Mouse (Mus musculus) induced T-regulatory cell, adult 2 months (primary cell): ENCODE data around the gene Pcna.
"Not testable (repeated sequence)": the region's sequence is repeated elsewhere in the genome, so short reads cannot be mapped to it uniquely, and the experiment has no call there.

ENCODE experiments used
- DNase-seq: peaks from one replicate; pipeline ENCODE4 v3.0.0-alpha.2; 2012; ENCODE audit warnings: low read depth

Pcna gene

DNA sequence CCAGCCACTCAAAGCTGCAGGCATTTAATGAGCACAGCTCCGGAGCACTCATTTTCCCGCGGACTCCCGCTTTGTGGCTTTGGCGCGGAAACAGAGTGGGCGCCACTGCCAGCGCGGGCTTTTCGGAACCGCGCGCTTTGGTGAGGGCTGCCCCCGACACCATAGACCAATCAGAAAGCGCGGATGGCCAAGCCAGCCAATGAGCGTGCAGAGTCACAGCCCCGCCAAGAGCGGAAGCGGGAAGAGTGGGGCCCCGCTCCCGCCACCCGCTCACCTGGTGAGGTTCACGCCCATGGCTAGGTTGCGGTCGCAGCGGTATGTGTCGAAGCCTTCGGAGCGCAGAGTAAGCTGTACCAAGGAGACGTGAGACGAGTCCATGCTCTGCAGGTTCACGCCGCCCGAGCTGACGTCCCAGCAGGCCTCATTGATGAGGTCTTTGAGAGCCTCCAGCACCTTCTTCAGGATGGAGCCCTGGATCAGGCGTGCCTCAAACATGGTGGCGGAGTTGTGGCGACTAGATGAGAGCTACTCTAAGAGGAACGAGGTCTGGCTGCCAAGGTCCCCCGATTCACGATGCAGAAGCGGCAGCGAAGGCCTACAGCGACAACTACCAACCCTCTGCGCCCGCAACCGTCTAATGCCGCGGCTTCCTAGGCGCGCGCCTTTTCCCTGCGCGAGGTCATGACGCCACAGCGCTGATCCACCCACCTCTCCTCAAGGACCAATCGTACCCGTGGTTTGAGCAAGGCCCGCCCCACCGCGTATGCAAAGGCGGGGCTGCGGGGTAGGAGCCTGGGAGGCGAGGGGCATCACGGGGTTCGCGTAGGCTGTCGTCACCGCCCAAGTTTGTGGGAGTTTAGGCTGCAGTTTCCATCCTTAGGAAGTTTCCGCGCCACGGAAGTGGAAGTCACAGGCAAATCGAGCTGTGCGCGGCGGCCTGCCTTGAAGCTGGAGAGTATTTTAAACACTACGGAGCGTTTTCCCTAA lies at the start of gene Pcna:
Pcna (minus strand) TSS at position 773 of the 987 bp plus-strand sequence.
- DNase-seq, result peak; percentile 99

DNA sequence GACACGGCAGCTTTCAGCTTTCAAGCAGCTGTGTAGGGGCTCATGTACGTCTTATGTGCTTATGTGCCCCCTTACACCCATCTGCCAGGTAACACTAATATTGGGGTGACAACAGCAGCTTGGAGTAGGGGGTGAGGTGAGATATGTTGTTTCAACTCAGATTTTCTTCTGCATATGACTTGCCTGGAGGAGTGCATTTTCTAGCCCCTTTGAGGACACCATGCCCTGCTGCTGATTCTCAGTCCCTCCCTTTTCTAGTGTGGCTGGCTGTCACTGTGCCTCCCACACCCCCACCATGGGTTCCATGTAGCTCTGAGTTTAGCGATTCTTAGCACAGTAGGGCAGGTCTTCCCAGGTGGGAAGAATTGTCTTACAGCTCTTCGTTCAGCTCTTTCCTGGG lies 48.3 kb upstream of the Pcna start:
- no peak for DNase-seq

DNA sequence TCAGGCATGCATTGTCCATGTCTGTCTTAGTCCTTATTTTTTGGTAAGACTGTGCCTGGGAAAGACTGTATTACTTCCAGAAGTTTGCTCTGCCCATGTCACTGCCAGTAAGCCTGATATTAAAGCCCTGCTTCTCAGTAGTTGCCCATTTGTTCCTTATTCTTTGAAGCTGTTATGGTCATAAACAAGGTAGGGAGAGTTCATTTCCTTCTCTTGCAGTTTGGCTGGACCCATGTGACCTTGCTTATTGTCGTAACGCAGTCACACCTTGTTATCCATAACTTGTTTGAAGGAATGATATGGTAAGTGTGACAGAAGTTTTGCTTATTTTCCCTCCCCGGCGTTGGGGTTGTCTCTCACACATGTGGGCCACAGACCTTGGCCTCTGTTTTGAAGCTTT lies 45.1 kb upstream of the Pcna start:
- DNase-seq, result no peak

DNA sequence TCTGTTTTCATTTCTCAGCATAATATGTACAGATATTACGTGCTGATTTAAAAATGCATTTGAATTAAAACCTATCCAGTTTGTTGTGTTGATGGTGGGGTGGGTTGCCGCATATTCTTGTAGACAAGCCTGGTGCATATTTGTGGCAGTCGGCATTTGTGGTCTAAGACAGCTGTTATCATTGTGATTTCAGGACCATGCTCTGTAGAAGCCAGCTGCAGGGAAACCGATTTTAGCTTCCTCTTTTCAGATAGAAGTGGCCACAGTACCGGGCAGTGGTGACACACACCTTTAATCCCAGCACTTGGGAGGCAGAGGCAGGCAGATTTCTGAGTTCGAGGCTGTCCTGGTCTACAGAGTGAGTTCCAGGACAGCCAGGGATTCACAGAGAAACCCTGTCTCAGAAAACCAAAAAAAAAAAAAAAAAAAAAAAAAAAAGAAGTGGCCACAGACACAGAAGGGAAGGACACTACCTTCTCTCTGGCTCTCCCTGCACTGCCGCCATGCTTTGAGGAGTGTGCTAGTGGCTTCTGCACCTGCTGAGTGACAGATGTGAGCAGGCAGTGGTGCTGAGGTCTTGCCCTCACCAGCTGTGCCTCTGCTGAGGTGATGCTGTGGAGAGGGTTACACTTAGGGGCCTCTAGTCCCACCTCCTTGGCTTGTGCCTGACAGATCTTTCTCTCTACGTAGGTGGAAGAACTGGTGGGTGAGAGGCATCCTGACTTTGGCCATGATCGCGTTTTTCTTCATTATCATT lies 40.8 kb upstream of the Pcna start:
- no peak for DNase-seq

DNA sequence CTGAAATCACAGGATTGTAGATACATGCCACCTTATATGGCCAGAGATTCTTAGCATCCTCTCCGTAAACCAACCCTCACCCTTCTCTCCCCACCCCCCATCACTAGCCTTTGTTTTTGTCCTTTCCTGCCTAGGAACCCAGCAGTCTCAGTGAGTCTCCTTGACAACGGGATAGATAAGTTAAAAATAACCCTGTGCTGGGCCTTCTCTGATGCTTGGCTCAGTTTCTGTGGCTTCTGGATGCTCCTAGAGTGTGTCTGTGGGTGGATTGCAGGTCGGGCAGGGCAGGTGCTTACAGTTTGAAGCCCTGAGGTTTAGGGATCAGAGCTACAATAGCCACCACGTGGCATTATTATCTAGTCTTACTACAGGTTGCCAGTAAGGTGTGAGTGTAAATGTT lies 39.0 kb upstream of the Pcna start:
- DNase-seq, result peak; percentile 39

DNA sequence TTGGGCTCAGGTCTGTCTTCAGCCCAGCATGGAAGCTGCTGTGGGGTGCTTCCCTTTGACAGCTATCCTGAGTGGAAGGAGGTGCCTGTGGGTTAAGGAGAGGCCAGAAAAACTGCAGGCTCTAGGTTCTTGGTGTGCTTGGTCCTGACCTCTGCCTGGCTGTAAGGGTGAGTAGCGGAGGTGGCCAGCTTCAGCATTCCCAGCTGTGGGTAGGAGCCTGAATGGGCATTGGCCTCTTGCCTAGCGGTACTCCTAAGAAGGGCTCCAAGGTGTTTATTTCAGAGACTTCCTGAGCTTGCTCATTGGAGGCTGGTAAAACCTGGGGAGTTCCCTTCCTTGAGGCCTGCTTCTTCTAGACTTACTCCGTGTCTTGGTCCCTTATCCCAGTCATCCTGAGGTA lies 38.2 kb upstream of the Pcna start:
- no peak for DNase-seq

DNA sequence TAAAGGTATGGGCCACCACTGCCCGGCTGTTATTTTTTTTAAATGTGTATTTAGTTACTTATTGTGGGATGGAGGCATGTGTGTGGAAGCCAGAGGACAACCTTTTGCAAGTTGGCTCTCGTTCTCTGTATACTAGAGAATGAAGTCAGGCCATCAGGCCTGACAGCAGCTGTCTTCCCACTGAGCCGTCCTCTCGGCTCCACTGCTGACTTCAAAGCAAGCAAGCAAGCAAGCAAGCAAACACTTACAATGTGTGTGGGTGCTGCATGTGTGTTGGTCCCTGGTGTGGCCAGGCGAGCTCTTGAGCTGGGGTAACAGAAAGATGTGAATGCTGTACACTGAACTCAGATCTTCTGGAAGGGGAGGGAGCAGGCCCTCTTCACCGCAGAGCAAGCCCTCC lies 37.7 kb upstream of the Pcna start:
- no peak for DNase-seq

DNA sequence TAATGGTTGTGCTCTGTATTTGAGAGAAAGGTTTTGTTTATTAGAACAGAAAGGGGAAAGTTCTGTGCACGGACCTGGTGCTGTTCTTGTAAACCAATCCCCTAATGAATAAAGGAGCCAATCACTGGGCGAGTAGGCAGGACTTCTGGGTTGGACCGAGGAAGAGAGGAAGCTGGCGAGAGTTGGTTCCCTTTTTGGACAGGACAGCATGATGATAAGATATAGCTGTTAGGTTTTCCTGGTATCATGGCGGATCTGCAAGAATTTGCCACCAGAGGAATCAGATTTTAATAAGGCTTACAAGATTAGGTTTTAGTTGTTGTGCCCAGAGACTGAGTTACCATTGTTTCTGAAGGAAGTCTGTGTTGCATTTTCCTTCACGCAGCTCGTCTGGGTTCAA lies 36.1 kb upstream of the Pcna start:
- not testable (repeated sequence) for DNase-seq

DNA sequence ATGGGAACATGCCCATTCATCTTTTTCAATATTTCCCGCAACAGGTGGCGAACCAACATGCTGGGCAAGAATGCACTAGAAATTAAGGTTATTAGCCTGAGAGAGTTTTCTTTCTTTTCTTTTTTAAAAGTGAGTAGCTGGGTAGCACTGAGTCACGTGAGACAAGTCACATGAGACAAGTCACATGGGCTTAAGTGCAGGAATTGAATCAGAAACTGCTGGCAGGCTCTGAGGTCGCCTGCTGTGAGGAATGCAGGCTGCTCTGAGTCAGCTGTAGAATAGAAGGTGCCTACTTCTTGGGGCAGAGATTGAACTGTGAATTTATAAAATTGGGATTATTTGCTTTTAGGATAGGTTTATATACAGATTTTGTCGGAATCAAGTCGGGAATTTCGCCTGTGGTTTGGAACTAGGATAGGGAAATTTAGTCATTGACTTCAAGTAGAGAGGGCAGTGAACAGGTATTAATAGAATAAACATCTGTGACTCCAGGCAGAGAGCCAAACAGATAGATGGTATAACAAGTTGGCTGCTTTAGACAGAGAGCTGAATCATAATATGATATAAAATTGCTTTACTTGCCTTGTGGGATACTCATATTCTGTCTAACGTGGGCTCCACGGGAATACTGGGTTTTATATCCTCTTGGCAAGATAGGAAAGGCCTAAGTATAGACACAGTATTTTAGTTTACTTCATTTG lies 33.4 kb upstream of the Pcna start:
- DNase-seq, result no peak

DNA sequence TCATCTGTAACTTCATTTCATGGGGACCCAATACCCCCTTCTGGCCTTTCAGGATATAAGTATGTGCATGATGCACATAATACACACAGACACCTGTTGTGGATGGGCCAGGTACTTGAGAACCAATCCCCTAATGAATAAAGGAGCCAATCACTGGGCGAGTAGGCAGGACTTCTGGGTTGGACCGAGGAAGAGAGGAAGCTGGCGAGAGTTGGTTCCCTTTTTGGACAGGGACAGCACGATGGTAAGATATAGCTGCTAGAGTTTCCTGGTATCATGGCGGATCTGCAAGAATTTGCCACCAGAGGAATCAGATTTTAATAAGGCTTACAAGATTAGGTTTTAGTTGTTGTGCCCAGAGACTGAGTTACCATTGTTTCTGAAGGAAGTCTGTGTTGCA lies 32.6 kb upstream of the Pcna start:
- DNase-seq, result not testable (repeated sequence)

DNA sequence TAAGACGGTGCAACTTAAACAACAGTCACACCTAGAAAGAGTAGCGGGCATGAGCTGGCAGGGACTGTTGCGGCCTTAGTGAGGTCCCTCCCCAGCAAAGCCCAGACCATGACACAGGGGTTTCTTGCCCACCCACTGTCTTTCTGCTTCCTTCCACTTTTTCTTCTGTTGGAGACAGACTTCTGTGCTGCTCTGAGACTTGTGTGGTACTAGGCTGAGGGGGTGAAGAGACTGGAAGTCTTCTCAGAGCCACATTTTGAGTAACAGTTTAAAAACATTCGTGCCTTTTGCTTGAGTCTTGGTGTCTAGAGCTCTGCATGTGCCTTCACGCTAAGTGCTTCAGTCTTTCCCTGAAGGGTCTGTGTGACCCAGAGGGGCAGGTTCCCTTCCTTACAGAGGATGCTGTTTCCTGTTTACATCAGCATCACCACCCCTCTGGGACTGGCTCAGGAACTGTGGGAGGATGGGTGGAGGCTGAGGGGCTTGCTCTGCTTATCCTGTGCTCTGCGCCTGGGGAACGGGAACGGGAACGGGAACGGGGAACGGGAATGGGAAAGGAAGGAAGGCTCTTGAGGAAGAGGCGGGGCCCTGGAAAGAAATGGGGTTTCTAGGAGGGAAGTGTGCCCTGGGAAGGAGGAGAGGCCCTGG lies 31.5 kb upstream of the Pcna start:
- DNase-seq, result no peak

DNA sequence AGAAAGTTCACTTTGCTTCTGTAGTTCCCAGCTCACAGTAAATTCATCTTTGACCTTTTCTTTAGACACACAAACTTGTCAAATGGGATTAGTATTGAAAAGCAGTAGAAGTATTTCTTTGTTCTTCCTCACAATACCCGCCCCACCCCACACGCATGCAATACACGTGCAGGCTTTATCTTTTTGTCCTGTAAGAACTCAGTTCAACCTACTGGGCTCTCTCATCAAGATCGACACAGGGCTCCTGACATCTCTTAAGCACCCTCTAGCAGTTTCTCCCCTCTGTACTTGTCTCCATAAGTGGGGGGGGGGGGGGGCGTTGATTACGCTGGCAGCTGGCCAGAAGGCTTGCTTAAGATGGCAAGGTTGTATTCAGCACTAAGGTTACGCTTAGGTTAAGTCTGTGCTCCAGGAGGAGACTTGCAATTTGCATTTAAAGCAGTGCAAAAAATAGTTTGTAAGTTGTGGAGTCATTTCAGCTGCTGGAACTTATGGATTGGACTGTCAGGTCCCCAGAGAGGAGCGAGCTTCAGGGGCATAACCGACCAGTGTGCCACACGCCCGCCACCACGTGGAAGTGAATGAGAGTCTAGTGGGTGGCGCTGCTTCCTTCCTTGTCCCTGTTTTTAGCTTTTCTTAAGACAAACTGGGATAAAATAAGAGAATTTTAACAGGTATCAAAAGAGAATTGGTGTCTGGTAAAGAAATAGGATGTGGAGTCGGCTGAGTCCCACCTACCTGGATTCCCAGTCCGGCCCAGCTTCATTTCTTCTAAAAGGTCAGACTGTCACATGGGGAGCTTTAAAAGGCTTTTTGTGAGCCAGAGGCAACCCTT lies 30.3 kb upstream of the Pcna start:
- no peak for DNase-seq

DNA sequence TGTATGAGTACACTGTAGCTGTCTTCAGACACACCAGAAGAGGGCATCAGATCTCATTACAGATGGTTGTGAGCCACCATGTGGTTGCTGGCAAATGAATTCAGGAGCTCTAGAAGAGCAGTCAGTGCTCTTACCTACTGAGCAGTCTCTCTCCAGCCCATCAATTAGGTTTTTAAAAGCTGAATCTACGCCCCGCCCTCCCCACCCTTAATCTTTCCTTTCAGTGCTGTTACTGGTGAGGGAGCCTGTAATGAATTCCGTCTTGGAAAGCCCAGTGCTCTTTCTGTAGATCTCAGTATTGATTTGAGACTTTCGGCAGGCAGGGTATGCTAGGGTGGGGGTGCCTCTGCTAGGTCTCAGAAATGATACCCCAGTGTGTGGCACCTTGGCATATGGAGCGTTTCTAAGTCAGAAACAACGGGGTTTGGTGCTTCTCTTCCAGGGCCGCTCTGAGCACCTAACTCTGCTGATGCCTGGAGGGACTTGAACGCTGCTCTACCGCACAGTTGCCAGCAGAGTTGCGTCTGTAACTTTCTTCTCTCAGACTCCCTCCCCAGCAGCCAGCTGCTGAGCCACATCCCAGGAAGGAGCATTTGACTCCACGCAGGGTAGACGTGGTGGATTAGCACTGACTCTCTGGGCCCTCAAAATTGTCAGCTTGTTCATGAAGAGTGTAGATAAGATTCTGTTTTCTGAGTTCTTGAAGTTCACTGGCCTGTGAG lies 29.5 kb upstream of the Pcna start:
- DNase-seq, result peak; percentile 52

DNA sequence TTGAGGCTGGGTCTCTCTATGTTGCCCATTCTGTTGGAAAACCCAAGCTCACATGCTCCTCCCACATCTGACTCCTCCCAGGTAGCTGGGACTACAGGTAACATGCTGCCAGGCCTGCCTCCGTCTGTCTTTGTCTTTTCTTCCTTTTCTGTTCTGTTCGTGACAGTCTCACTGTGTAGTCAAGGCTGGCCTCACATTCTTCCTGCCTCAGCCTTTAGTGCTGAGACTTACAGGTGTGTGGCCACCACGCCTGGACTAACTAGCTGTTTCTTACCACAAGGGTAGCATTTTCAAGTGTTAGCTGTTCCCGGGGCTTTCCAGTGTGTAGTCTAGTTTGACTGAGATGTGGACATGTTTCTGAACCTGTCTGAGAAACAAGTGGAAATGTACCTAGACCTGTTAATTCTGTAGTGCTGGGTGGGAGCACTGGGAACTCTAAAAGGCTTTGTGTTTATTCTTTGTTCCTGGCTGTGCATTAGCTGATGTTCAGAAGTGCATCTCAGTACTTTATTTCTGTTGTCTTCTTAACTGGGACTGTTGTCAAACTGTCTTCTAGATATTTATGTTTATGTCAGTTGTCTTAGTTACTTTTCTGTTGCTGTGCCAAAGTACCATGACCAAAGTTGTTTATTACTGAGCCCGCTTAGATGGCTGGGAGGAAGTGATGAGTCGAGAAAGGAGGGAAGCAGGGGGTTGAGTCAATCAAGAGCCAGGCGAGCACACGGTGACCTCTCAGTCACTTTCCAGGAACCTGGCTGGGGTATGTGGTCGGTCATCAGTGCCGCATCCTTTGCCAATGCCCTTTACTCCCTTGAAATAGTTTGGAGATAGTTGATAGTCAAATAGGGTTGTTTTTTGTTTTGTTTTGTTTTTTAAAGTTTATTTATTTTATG lies 28.7 kb upstream of the Pcna start:
- DNase-seq, result peak; percentile 83

DNA sequence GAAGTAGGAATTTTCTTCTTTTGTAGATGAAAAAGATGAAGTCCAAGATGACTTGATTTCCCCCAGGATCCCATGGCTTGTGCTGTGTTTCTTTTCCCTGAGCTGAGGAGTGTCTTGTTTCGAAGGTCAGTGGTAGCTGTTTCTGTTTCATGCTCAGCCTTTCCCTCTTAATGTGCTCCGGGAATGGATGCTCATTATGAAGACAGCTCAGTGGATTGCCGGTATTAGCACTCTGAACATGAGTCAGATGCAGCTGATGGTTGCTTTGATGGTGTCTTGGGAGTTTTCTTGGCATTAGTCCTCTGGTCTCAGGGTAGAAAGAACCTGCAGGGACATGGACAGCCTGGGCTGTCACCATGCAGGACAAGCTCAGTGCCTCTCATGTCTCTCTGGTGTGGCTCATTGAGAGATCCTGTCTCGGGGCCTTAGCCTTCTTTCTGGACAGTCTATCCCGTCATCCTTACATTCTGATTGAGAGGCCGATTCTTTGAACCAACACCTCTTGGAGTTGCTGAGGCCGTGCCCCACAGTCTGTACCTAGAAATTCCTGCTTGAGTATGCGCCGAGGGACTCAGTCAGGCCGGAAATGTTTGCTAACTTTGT lies 27.5 kb upstream of the Pcna start:
- peak; percentile 67 for DNase-seq

DNA sequence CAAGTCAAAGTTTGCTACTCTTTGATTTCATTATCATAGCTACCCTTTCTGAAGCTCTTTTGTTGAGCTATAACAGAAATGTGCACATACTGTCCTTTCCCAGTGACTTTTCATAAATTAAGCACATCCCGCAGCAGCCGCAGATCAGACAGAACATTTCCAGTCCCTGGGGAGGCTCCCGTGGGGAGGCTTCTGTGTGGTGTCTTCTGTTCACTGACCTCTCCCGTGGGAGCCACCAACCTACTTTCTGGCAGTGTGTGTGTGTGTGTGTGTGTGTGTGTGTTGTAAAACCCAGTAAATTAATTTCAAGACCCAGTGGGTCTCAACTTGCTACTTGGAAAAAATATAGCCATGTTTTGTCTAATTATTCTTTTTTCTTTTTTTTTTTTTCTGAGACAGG lies 26.9 kb upstream of the Pcna start:
- no peak for DNase-seq

DNA sequence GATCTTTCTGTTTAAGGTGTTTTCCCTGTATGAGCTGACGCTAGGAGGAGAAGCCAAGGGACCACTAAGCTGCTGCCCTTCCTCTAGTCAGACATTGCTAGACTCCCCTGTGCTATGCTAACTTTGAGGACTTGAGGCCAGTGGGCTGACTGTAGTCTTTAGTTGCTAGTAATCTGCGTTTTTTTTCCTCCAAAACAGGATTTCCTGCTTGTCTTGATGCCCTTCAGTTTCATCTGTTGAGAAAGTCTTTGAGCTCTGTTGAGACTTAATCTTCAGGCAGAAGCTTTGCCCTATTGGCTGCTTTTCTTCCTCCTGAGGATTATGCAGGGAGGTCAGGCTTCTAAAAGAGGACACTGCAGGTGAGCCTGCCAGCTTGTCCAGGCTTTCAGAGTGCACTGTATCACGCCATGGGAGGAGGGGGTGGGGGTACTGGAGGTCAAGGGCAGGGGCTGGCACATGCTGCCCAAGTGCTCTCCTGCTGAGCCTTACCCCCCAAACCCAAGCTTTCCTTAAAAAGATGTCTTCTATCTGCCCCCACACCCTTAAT lies 26.3 kb upstream of the Pcna start:
- peak; percentile 62 for DNase-seq

DNA sequence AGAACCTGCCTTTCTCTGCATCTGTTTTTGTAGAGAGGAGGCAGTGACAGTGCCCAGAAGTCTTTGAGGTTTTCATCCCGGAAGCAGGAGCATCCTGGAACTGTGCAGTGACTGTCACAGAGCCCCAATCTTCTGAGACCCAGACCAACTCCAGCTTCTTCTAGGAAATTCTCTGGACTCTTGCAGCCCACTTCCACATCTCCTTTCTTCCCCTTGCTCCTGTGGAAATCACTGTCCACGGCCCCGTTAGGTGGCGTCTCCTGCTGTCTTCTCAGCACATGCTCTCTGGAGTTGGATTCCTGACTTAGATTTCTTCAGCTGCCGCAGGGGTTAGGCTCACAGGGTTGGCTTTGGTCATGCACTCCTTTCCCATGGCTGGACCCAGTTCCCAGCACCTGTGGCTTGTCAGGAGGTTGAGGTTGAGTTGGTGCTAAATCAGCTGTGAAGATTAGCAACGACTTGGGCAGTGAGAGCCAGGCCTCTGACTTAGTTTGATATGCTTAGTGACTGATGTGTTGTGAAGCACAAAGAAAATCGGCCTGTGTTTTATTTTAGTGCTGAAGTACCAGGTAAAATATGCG lies 25.2 kb upstream of the Pcna start:
- no peak for DNase-seq
